Mouse (Mus musculus): ENCODE data around the gene Smim20. TPM values are rescaled to one million over a fixed set of nuclear protein-coding genes. Genes with fewer than 3 reads are reported as not detected.

Gene Smim20
- polyA plus RNA-seq, 2 experiments = 17.3 to 35.2 TPM

GRCm38 (mm10) chr5:53264061-53264460, 2.8 kb upstream of the Smim20 start:
- ATAC-seq (ENCODE audit: insufficient read depth) (no peak), DNase-seq (ENCODE audit: low read depth in 3 of 3, low spot score in 3 of 3) (no peak)
- no peak overlapping the region for H3K27ac ChIP-seq
- no peaks in the 10 kb centered on the region for H3K36me3 ChIP-seq (replicated peaks; ENCODE audit: control insufficient read depth, insufficient read depth, low read depth)
- H3K9ac ChIP-seq (replicated peaks) = no peak overlapping the region
- 72% methylated on average over 5 of the region's 5 CpGs for WGBS (ENCODE audit: insufficient replicate concordance)
- no peak overlapping the region for H3K4me3 ChIP-seq (ENCODE audit: insufficient read depth in 1 of 2, low read depth in 2 of 2, low read length in 2 of 2)
- no peak overlapping the region for H3K4me2 ChIP-seq (ENCODE audit: low read depth)
- peaks cover 7 to 15% of the 10 kb centered on the region in 2 experiments; a peak in 3 of 4 replicates for H3K4me1 ChIP-seq (replicated peaks; ENCODE audit: control insufficient read depth in 2 of 2, insufficient read depth in 2 of 2, low read length in 1 of 2)
- peaks cover 2% of the 10 kb centered on the region for H3K27me3 ChIP-seq (ENCODE audit: control insufficient read depth, insufficient read depth, low read length)
- H3K9me3 ChIP-seq (ENCODE audit: control insufficient read depth, low read length) = no peaks in the 10 kb centered on the region
- TF ChIP-seq EP300 (IDR thresholded peaks at IDR 0.05; ENCODE audit: low read depth) = no peak

- Histone ChIP-seq H3K36me3 (replicated peaks; ENCODE audit: control insufficient read depth, insufficient read depth, low read depth) (no peaks in the 10 kb centered on the region), H3K9me3 (ENCODE audit: control insufficient read depth, low read length) (no peaks in the 10 kb centered on the region), H3K27me3 (ENCODE audit: control insufficient read depth, insufficient read depth, low read length) (no peaks in the 10 kb centered on the region), H3K4me1 (replicated peaks; ENCODE audit: control insufficient read depth in 2 of 2, insufficient read depth in 2 of 2, low read length in 1 of 2) (peaks cover 7 to 18% of the 10 kb centered on the region in 2 experiments; a peak in 3 of 4 replicates), H3K4me2 (ENCODE audit: low read depth) (no peak overlapping the region), H3K9ac (replicated peaks) (no peak overlapping the region), H3K4me3 (ENCODE audit: insufficient read depth in 1 of 2, low read depth in 2 of 2, low read length in 2 of 2) (no peak overlapping the region), H3K27ac (no peak overlapping the region)
- TF ChIP-seq EP300 (IDR thresholded peaks at IDR 0.05; ENCODE audit: low read depth) (no peak), CTCF (IDR thresholded peaks at IDR 0.05; ENCODE audit: low read depth) (no peak)
- DNase-seq (ENCODE audit: low read depth in 3 of 3, low spot score in 3 of 3) (no peak), ATAC-seq (ENCODE audit: insufficient read depth) (no peak)
- WGBS (ENCODE audit: insufficient replicate concordance) = 78% methylated on average over 12 of the region's 12 CpGs
Measured at GRCm38 (mm10) chr5:53265740-53266139, 1.1 kb upstream of the Smim20 start.

GRCm38 (mm10) chr5:53266181-53266580, 702 bp upstream of the Smim20 start:
- Histone ChIP-seq H3K4me3 (ENCODE audit: insufficient read depth in 1 of 2, low read depth in 2 of 2, low read length in 2 of 2) (no peak overlapping the region), H3K4me1 (replicated peaks; ENCODE audit: control insufficient read depth in 2 of 2, insufficient read depth in 2 of 2, low read length in 1 of 2) (peaks cover 7 to 22% of the 10 kb centered on the region in 2 experiments; a peak in 3 of 4 replicates), H3K27me3 (ENCODE audit: control insufficient read depth, insufficient read depth, low read length) (no peaks in the 10 kb centered on the region), H3K27ac (no peak overlapping the region), H3K36me3 (replicated peaks; ENCODE audit: control insufficient read depth, insufficient read depth, low read depth) (no peaks in the 10 kb centered on the region), H3K9me3 (ENCODE audit: control insufficient read depth, low read length) (no peaks in the 10 kb centered on the region), H3K4me2 (ENCODE audit: low read depth) (no peak overlapping the region), H3K9ac (replicated peaks) (no peak overlapping the region)
- no peak for TF ChIP-seq CTCF (IDR thresholded peaks at IDR 0.05; ENCODE audit: low read depth)
- TF ChIP-seq EP300 (IDR thresholded peaks at IDR 0.05; ENCODE audit: low read depth) = no peak
- DNase-seq (ENCODE audit: low read depth in 3 of 3, low spot score in 3 of 3) = no peak
- WGBS (ENCODE audit: insufficient replicate concordance) = 71% methylated on average over 4 of the region's 4 CpGs
- ATAC-seq (ENCODE audit: insufficient read depth) = no peak

DNA sequence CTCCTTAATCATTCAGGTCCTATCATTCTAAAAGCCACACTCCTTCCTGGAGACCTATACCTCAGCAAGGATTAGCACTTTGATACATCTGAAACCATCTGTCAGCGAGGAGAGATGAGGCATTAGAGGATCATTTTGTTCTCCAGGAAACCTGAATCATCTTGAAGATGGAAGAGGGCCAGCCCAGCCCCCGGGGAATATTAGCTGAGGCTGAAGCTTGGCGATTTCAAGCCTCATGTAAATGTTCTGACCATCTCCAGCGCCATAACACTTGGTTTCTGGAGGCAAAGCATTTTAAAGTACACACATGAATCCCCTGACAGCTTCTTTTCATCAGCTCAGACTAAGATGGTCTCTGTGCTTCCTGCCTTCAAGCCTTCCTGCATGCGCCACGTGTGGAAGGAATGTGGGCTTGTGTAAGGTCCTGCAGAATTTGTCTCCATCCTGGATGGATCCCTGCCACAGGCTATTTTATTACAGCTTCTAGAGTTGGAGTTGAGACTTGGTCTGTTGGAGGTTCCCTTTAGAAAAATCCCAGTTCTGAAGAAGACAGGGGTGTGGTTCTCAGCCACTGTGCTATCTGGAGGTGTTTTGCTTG, 1.3 kb downstream of the Smim20 start:
- no peak for TF ChIP-seq EP300 (IDR thresholded peaks at IDR 0.05; ENCODE audit: low read depth)
- no peak for TF ChIP-seq CTCF (IDR thresholded peaks at IDR 0.05; ENCODE audit: low read depth)
- Histone ChIP-seq H3K36me3 (replicated peaks; ENCODE audit: control insufficient read depth, insufficient read depth, low read depth) (no peaks in the 10 kb centered on the region), H3K4me1 (replicated peaks; ENCODE audit: control insufficient read depth in 2 of 2, insufficient read depth in 2 of 2, low read length in 1 of 2) (peaks cover 7 to 27% of the 10 kb centered on the region in 2 experiments; a peak in 3 of 4 replicates), H3K9me3 (ENCODE audit: control insufficient read depth, low read length) (no peaks in the 10 kb centered on the region), H3K4me3 (ENCODE audit: insufficient read depth in 1 of 2, low read depth in 2 of 2, low read length in 2 of 2) (no peak overlapping the region; a peak in 1 of 4 replicates), H3K27me3 (ENCODE audit: control insufficient read depth, insufficient read depth, low read length) (no peaks in the 10 kb centered on the region), H3K9ac (replicated peaks) (no peak overlapping the region), H3K4me2 (ENCODE audit: low read depth) (peak overlapping the region; percentile 81; the same call in 1 of the 2 replicates), H3K27ac (no peak overlapping the region)
- ATAC-seq (ENCODE audit: insufficient read depth) (no peak), DNase-seq (ENCODE audit: low read depth in 3 of 3, low spot score in 3 of 3) (no peak)
- 66% methylated on average over 6 of the region's 6 CpGs for WGBS (ENCODE audit: insufficient replicate concordance)

DNA sequence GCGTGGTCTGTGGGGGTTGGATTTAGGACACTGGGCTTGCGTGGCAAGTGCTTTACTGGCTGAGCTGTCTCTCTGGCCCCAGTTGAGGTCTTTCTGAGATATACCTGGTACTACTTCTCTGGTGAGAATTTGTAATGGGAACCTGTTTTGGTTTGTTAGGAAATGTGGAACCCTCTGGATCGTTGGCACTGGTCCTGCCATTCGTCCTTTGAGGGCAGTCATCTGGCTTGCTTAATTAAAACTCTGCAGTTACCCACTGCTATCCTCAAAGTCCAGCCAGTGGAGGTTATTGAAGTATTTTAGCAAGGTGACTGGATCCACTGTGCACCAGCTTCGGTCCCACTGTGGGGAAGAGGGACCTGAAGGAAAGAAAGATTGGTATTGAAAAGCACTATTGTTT, 2.9 kb downstream of the Smim20 start:
- TF ChIP-seq EP300 (IDR thresholded peaks at IDR 0.05; ENCODE audit: low read depth) (no peak), CTCF (IDR thresholded peaks at IDR 0.05; ENCODE audit: low read depth) (no peak)

More for the DNA sequence above, 2.9 kb downstream of the Smim20 start:
- Histone ChIP-seq H3K4me1 (replicated peaks; ENCODE audit: control insufficient read depth in 2 of 2, insufficient read depth in 2 of 2, low read length in 1 of 2) (peaks cover 7 to 27% of the 10 kb centered on the region in 2 experiments; a peak in 3 of 4 replicates), H3K27ac (no peak overlapping the region), H3K9me3 (ENCODE audit: control insufficient read depth, low read length) (no peaks in the 10 kb centered on the region), H3K4me3 (ENCODE audit: insufficient read depth in 1 of 2, low read depth in 2 of 2, low read length in 2 of 2) (no peak overlapping the region), H3K27me3 (ENCODE audit: control insufficient read depth, insufficient read depth, low read length) (no peaks in the 10 kb centered on the region), H3K36me3 (replicated peaks; ENCODE audit: control insufficient read depth, insufficient read depth, low read depth) (no peaks in the 10 kb centered on the region), H3K4me2 (ENCODE audit: low read depth) (no peak overlapping the region), H3K9ac (replicated peaks) (no peak overlapping the region)
- DNase-seq (ENCODE audit: low read depth in 3 of 3, low spot score in 3 of 3) (no peak), ATAC-seq (ENCODE audit: insufficient read depth) (no peak)
- 75% methylated on average over 5 of the region's 5 CpGs for WGBS (ENCODE audit: insufficient replicate concordance)
